Mouse (Mus musculus) heart, embryonic 12.5 days (tissue): ENCODE results near the gene Thoc3. TPM values are rescaled to one million over a fixed set of nuclear protein-coding genes. Genes with fewer than 3 reads are reported as not detected.

Experiments
- ATAC-seq: fragments of 200-750 bp; cut with Nextera tagmentation; 2 replicates; pipeline ENCODE4 v1.8.0; 2017; ENCODE audit warnings: moderate TSS enrichment, moderate library complexity; ENCODE audit not compliant: insufficient number of reproducible peaks, low FRiP score
- H3K27ac ChIP-seq: fragments of 300-500 bp; sonication (generic); 2 replicates; pipeline ENCODE4 v1.5.1; 2016; ENCODE audit warnings: mild to moderate bottlenecking, moderate library complexity; ENCODE audit not compliant: poor library complexity, severe bottlenecking
- H3K27me3 ChIP-seq: fragments of 300-500 bp; sonication (generic); replicated peaks from 2 replicates; pipeline ENCODE4 v1.6.1; 2016; ENCODE audit warnings: mild to moderate bottlenecking, moderate library complexity
- H3K36me3 ChIP-seq: fragments of 300-500 bp; sonication (generic); 2 replicates; pipeline ENCODE4 v1.6.1; 2016; ENCODE audit warnings: mild to moderate bottlenecking, moderate library complexity
- H3K4me1 ChIP-seq: fragments of 300-500 bp; sonication (generic); replicated peaks from 2 replicates; pipeline ENCODE4 v1.6.1; 2016; ENCODE audit warnings: mild to moderate bottlenecking
- H3K4me2 ChIP-seq: fragments of 300-500 bp; sonication (generic); 2 replicates; pipeline ENCODE4 v1.6.1; 2016; ENCODE audit warnings: mild to moderate bottlenecking, moderate library complexity
- H3K4me3 ChIP-seq: fragments of 300-500 bp; sonication (generic); 2 replicates; pipeline ENCODE4 v1.5.1; 2016; ENCODE audit warnings: mild to moderate bottlenecking
- H3K9ac ChIP-seq: fragments of 300-500 bp; sonication (generic); 2 replicates; pipeline ENCODE4 v1.6.1; 2016; ENCODE audit warnings: mild to moderate bottlenecking, moderate library complexity
- H3K9me3 ChIP-seq: fragments of 300-500 bp; sonication (generic); replicated peaks from 2 replicates; pipeline ENCODE4 v1.6.1; 2016; ENCODE audit warnings: mild to moderate bottlenecking, moderate library complexity
- WGBS: fragments of 180-500 bp; shearing (Covaris S2); methylation state at CpG from one replicate; pipeline ENCODE4 v1.1.7; 2016; 5-methylcytosine and 5-hydroxymethylcytosine counted together
- polyA plus RNA-seq: library from polyadenylated mRNA; unstranded; fragments of >200 nt; fragmentation: Nextera tagmentation; extraction: Ambion mirVana; gene quantifications from 2 replicates; pipeline ENCODE4 v1.2.1, GENCODE M21; 2016

Thoc3 gene
- polyA plus RNA-seq, 1 experiment from 2014 or later = 88.2 TPM

- H3K4me3 ChIP-seq = no peak overlapping the region
- peaks cover 15% of the 10 kb centered on the region for H3K4me1 ChIP-seq
- no peak overlapping the region for H3K9ac ChIP-seq
- H3K4me2 ChIP-seq = no peak overlapping the region
- WGBS = 83% methylated on average over 4 of the region's 4 CpGs
- no peaks in the 10 kb centered on the region for H3K9me3 ChIP-seq
- H3K27me3 ChIP-seq = no peaks in the 10 kb centered on the region
- ATAC-seq = no peak
- H3K36me3 ChIP-seq = no peaks in the 10 kb centered on the region
- no peak overlapping the region for H3K27ac ChIP-seq
Observed at GRCm38 (mm10) chr13:54415059-54415458, 53.6 kb downstream of the Thoc3 start.

GRCm38 (mm10) chr13:54412721-54413120 is 55.9 kb downstream of the Thoc3 start:
- WGBS = 72% methylated on average over 4 of the region's 4 CpGs
- Histone ChIP-seq H3K4me3 (no peak overlapping the region), H3K36me3 (no peaks in the 10 kb centered on the region), H3K27ac (no peak overlapping the region), H3K4me2 (no peak overlapping the region), H3K9me3 (no peaks in the 10 kb centered on the region), H3K27me3 (no peaks in the 10 kb centered on the region), H3K9ac (no peak overlapping the region), H3K4me1 (peaks cover 15% of the 10 kb centered on the region)
- ATAC-seq = no peak

- ATAC-seq = no peak
Observed at GRCm38 (mm10) chr13:54412236-54412635, 56.4 kb downstream of the Thoc3 start.

GRCm38 (mm10) chr13:54411656-54412055 is 57.0 kb downstream of the Thoc3 start:
- ATAC-seq = no peak
- no peaks in the 10 kb centered on the region for H3K9me3 ChIP-seq
- 89% methylated on average over 3 of the region's 3 CpGs for WGBS
- H3K27me3 ChIP-seq = no peaks in the 10 kb centered on the region
- no peaks in the 10 kb centered on the region for H3K36me3 ChIP-seq
- no peak overlapping the region for H3K4me3 ChIP-seq
- no peak overlapping the region for H3K4me2 ChIP-seq
- no peak overlapping the region for H3K27ac ChIP-seq
- peaks cover 15% of the 10 kb centered on the region for H3K4me1 ChIP-seq
- H3K9ac ChIP-seq = no peak overlapping the region

More at GRCm38 (mm10) chr13:54412236-54412635, 56.4 kb downstream of the Thoc3 start:
- Histone ChIP-seq H3K4me2 (no peak overlapping the region), H3K36me3 (no peaks in the 10 kb centered on the region), H3K4me3 (no peak overlapping the region), H3K27ac (no peak overlapping the region), H3K9ac (no peak overlapping the region), H3K9me3 (no peaks in the 10 kb centered on the region), H3K4me1 (peaks cover 15% of the 10 kb centered on the region), H3K27me3 (no peaks in the 10 kb centered on the region)
- 13% methylated on average over 7 of the region's 7 CpGs for WGBS

Other genes with a start within 250 kb of the Thoc3 start
- gene Cplx2, start 97.5 kb downstream of the Thoc3 start, polyA plus RNA-seq = 2.1 and 2.2 TPM in 2 replicates
- 6.3 and 6.6 TPM in 2 replicates for gene Simc1, start 34.9 kb upstream of the Thoc3 start, polyA plus RNA-seq
- 119 and 131 TPM in 2 replicates for gene 4833439L19Rik, start 96.6 kb upstream of the Thoc3 start, polyA plus RNA-seq
- gene Arl10, start 106.2 kb upstream of the Thoc3 start, polyA plus RNA-seq = 19.9 and 23.3 TPM in 2 replicates
- 55.5 and 60.3 TPM in 2 replicates for gene Nop16, start 121.2 kb upstream of the Thoc3 start, polyA plus RNA-seq
- 242 and 247 TPM in 2 replicates for gene Higd2a, start 121.4 kb upstream of the Thoc3 start, polyA plus RNA-seq
- 48.9 and 52.6 TPM in 2 replicates for gene Cltb, start 142.5 kb upstream of the Thoc3 start, polyA plus RNA-seq
- gene Faf2, start 152.9 kb upstream of the Thoc3 start, polyA plus RNA-seq = 48.8 and 50.2 TPM in 2 replicates
- gene Rnf44, start 225.1 kb upstream of the Thoc3 start, polyA plus RNA-seq = 60.4 and 62.7 TPM in 2 replicates
- 0.04 and 0.18 TPM in 2 replicates for gene Cdhr2, start 232.6 kb upstream of the Thoc3 start, polyA plus RNA-seq